Mouse (Mus musculus) neural tube, embryonic 14.5 days (tissue): ENCODE results near the gene Mpp3. TPM values are rescaled to one million over a fixed set of nuclear protein-coding genes. Genes with fewer than 3 reads are reported as not detected.
"Not testable (repeated sequence)": the region's sequence is repeated elsewhere in the genome, so short reads cannot be mapped to it uniquely, and the experiment has no call there.

Source experiments
- ATAC-seq: fragments of 200-750 bp; cut with Nextera tagmentation; 2 replicates; pipeline ENCODE4 v1.8.0; 2017; ENCODE audit warnings: low read depth, mild to moderate bottlenecking, moderate TSS enrichment, moderate library complexity
- H3K27ac ChIP-seq: fragments of 300-500 bp; sonication (generic); 2 replicates; pipeline ENCODE4 v1.5.1; 2014; ENCODE audit warnings: low read depth, mild to moderate bottlenecking, control low read depth, low read length, moderate library complexity, mixed read lengths
- H3K27me3 ChIP-seq: fragments of 300-500 bp; sonication (generic); 2 replicates; pipeline ENCODE4 v1.6.1; 2014; ENCODE audit warnings: low read length; ENCODE audit not compliant: control insufficient read depth, insufficient read depth
- H3K36me3 ChIP-seq: fragments of 300-500 bp; sonication (generic); 2 replicates; pipeline ENCODE4 v1.6.1; 2014; ENCODE audit warnings: low read length, mixed read lengths; ENCODE audit not compliant: control insufficient read depth, insufficient read depth
- H3K4me1 ChIP-seq: fragments of 300-500 bp; sonication (generic); 2 replicates; pipeline ENCODE4 v1.6.1; 2014; ENCODE audit warnings: low read length; ENCODE audit not compliant: control insufficient read depth, insufficient read depth
- H3K4me2 ChIP-seq: fragments of 300-500 bp; sonication (generic); 2 replicates; pipeline ENCODE4 v1.6.1; 2014; ENCODE audit warnings: mild to moderate bottlenecking, low read depth, low read length, control low read depth
- H3K4me3 ChIP-seq: fragments of 300-500 bp; sonication (generic); 2 replicates; pipeline ENCODE4 v1.5.1; 2014; ENCODE audit warnings: low read depth, low read length, control low read depth, mixed read lengths
- H3K9ac ChIP-seq: fragments of 300-500 bp; sonication (generic); replicated peaks from 2 replicates; pipeline ENCODE4 v1.6.1; 2014; ENCODE audit warnings: low read depth, mild to moderate bottlenecking, control low read depth, low read length, mixed read lengths
- H3K9me3 ChIP-seq: fragments of 300-500 bp; sonication (generic); 2 replicates; pipeline ENCODE4 v1.6.1; 2016; ENCODE audit warnings: low read length; ENCODE audit not compliant: control insufficient read depth
- WGBS: fragments of 180-500 bp; shearing (Covaris S2); extraction: QIAGEN DNeasy Blood & Tissue Kit; methylation state at CpG from one replicate; pipeline ENCODE4 v1.1.7; 2014; 5-methylcytosine and 5-hydroxymethylcytosine counted together
- polyA plus RNA-seq: library from polyadenylated mRNA; unstranded; fragments of >200 nt; fragmentation: Nextera tagmentation; extraction: Ambion mirVana; gene quantifications from 2 replicates; pipeline ENCODE4 v1.2.1, GENCODE M21; 2014

Gene Mpp3
- polyA plus RNA-seq, 1 experiment from 2014 or later = 57.0 TPM

DNA sequence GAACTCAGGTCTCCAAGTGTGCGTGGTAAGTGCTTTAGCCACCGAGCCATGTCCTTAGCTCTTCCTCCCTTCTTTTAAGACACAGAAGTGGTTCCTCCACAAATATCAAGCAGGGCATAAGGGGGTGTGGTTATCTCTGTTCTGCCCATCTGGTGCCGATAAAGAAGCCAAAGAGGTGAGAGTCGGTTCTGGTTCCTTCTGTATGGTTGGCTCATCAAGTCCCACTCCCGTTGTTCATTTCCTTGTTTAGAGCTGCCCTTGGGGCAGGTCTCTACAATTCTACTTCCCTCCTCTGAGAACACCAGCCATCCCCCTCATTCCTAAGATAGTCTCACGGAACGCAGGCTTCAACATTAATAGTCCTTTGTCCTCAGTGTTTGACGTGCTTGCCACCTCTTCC is 34.2 kb downstream of the Mpp3 start:
- Histone ChIP-seq H3K27me3 (no peaks in the 10 kb centered on the region), H3K9me3 (no peaks in the 10 kb centered on the region), H3K36me3 (no peaks in the 10 kb centered on the region), H3K27ac (no peak overlapping the region), H3K4me2 (no peak overlapping the region), H3K4me3 (no peak overlapping the region), H3K9ac (no peak overlapping the region), H3K4me1 (no peaks in the 10 kb centered on the region)
- no peak for ATAC-seq
- WGBS = 83% methylated on average over 8 of the region's 8 CpGs

DNA sequence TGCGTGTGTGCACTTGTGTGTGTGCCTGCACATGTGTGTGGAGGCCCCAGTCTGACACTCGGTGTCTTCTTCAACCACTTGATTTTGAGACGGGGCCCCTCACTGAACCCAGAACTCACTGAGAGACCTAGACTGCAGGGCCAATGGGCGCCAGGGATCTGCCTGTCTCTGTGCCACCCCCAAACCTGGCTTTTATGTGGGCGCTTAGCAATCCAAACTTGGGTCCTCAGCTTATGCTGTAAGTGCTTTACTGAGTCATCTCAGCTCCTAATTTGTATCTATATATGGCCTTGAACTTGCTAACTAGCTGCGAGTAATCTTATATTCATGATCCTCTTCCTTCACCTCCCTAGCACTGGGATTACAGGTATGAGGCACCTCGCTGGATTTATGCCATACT is 35.9 kb downstream of the Mpp3 start:
- 88% methylated on average over 7 of the region's 7 CpGs for WGBS
- no peak overlapping the region for H3K9ac ChIP-seq
- H3K4me1 ChIP-seq = no peaks in the 10 kb centered on the region
- ATAC-seq = no peak
- no peaks in the 10 kb centered on the region for H3K9me3 ChIP-seq
- H3K27ac ChIP-seq = no peak overlapping the region
- no peak overlapping the region for H3K4me2 ChIP-seq
- no peaks in the 10 kb centered on the region for H3K36me3 ChIP-seq
- no peak overlapping the region for H3K4me3 ChIP-seq
- H3K27me3 ChIP-seq = no peaks in the 10 kb centered on the region

DNA sequence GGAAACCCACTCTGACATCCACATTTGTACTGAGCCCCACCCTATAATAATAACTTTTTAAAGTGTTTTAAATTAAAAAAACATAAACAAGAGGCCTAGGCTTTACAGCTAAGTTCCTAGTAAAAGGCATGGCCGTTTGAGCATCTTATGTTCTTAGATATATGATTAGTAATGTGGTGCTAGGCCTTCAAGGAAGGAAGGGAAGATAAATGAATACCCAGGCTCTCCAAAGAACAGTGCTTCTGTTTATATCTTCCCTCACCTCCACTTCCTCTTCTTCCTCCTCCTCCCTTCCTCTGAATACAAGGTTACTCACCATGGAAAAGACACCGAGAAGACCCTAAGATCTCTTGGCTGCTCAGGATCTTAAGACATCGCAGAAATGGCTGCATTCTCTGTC is 36.4 kb downstream of the Mpp3 start:
- Histone ChIP-seq H3K4me1 (no peaks in the 10 kb centered on the region), H3K27ac (no peak overlapping the region), H3K4me2 (no peak overlapping the region), H3K4me3 (no peak overlapping the region), H3K27me3 (no peaks in the 10 kb centered on the region), H3K36me3 (no peaks in the 10 kb centered on the region), H3K9ac (no peak overlapping the region), H3K9me3 (no peaks in the 10 kb centered on the region)
- WGBS = 89% methylated on average over 3 of the region's 3 CpGs
- ATAC-seq = no peak

DNA sequence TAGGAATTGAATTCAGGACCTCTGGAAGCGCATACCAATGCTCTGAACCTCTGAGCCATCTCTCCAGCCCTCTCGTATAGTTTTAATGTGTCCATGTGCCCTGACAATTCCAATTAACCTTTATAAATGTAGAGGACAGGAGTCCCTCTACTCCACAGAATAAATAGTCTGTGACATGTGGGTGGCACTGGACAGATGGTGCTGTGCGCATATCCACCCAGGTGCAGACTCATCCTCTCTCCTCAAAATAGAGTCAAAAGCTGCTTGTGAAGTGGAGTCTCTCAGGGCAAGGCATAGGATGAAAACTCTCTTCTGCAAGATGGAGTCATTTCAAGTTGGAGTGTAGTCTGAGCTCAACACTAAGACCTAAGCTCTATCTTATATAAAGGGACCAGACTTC is 38.0 kb downstream of the Mpp3 start:
- ATAC-seq = no peak
- Histone ChIP-seq H3K27me3 (no peaks in the 10 kb centered on the region), H3K4me1 (no peaks in the 10 kb centered on the region), H3K4me3 (no peak overlapping the region), H3K36me3 (no peaks in the 10 kb centered on the region), H3K4me2 (no peak overlapping the region), H3K9ac (no peak overlapping the region), H3K9me3 (no peaks in the 10 kb centered on the region), H3K27ac (no peak overlapping the region)
- 87% methylated on average over 3 of the region's 3 CpGs for WGBS

DNA sequence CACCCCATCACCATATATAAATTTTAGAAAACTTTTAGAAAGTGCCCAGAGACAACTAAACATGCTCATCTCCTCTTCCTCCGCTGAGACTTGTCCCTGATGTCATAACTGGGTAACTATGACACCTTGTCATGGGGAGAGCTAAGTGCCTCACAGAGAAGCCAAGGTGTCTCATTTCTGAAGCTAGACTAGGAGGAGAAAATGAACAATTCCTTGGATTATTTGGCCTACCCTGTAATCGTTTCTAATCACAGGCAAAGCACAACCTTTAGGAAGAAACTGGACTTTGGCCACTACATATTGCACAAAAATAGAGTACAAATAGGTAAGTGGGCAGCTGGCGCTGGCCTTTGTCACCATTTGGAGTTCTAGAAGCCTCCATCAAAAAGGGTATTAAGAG is 41.3 kb downstream of the Mpp3 start, which contains the start of gene Dusp3:
Gene Dusp3 (minus strand): TSS at position 101 of the 400 bp plus-strand sequence.
- no peak within 1 kb of the TSS for H3K27ac ChIP-seq

DNA sequence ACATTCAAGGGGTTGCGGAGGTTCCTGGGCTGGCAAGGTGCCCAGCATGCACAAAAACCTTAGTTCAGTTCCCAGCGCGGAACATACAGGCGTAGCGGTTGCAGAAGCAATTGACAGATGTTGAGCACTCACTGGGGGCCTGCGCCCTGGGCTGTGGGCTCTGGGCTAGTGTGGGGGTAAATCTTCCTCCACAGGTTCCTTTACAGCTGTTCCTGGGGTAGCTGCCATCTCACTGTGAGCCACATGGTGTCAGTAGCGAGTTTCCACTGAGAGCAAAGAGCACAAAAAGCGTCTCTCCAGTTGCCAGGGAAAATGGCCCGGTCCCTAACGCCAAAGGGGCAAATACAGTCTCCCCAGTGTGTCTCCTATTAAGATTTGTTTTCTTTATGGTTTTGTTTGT is 42.3 kb downstream of the Mpp3 start:
- no peak overlapping the region for H3K27ac ChIP-seq
- H3K27me3 ChIP-seq = no peaks in the 10 kb centered on the region
- H3K36me3 ChIP-seq = no peaks in the 10 kb centered on the region
- no peak overlapping the region for H3K4me3 ChIP-seq
- H3K9ac ChIP-seq = no peak overlapping the region
- H3K4me1 ChIP-seq = no peaks in the 10 kb centered on the region
- no peak overlapping the region for H3K4me2 ChIP-seq
- 0 out of 2 replicates have a peak, but pooled peaks have one; percentile 45 for ATAC-seq
- no peaks in the 10 kb centered on the region for H3K9me3 ChIP-seq
- 7% methylated on average over 10 of the region's 10 CpGs for WGBS

More for the DNA sequence above, 41.3 kb downstream of the Mpp3 start, which contains the start of gene Dusp3:
- Histone ChIP-seq H3K4me2 (no peak within 1 kb of the TSS), H3K27me3 (no peaks in the 10 kb centered on the region), H3K4me1 (no peaks in the 10 kb centered on the region), H3K9me3 (no peaks in the 10 kb centered on the region), H3K36me3 (no peaks in the 10 kb centered on the region), H3K9ac (no peak within 1 kb of the TSS), H3K4me3 (no peak within 1 kb of the TSS)
- WGBS = 94% methylated on average over 3 of the region's 3 CpGs
- no peak for ATAC-seq

DNA sequence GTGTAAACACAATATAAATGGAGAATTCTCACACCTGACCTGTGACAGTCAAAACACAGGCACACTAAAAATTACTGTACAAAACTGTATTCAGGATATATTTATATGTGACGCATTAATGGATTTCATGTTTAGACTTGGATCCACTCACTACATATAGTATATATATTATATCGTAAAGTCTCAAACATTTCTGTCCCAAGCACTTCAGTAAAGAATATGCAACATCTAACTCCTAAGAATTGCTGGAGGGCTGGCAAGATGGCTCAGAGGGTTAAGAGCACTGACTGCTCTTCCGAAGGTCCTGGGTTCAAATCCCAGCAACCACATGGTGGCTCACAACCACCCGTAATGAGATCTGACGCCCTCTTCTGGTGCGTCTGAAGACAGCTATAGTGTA is 42.8 kb downstream of the Mpp3 start:
- H3K9me3 ChIP-seq, H3K36me3 ChIP-seq, ATAC-seq, H3K27ac ChIP-seq, H3K4me1 ChIP-seq, H3K4me3 ChIP-seq, H3K9ac ChIP-seq, H3K27me3 ChIP-seq, H3K4me2 ChIP-seq: not testable (repeated sequence)
- 60% methylated on average over 6 of the region's 6 CpGs for WGBS

DNA sequence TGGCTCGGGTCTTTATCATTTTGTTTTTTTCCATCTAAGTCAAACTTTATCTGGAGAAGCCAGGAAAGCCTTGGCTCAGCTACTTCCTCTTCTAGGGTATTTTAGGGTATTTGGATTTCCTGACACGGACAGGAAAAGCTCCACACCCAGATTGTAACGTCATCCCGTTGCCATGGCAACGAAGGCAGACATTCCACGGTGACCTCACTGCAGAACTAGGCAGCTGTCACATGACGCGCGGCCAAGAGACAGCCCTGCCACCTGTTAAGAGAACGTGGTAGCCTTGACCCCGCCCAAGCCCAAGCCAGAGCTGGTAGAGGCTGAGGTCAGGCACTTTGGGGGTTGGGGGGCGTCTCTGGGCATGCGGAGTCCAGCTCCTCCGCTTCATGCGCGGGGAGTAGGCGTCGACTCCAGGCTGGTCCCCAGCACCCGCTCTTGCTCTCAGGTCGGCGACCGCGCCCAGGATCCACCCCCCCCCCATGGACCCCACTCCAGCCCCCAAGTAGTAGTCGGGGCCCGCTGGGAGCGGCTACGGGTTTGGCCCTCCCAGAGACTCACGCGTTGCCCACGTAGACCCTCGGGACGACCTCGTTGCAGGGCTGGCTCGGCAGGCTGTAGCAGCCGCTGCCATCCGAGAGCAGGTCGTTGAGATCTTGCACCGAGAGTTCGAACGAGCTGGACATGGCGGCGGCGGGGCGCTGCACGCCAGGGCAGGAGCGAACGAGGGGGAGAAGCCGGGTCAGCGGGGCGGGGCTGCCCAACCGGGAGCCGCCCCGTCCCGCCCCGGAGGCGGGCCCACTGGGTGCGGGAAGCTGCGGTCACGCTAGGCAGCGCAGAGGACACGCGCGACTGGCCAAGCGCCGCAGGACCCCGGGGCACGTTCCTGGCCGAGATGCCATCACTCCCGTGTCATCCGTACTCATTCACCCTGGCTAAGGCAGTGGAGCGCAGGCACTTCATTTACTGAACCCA is 43.9 kb downstream of the Mpp3 start, which contains the start of gene Cfap97d1:
Gene Cfap97d1 (plus strand): TSS at position 226 of the 972 bp plus-strand sequence.
- Histone ChIP-seq H3K4me3 (peak within 1 kb of the TSS; percentile 51), H3K9me3 (no peaks in the 10 kb centered on the region), H3K9ac (peak within 1 kb of the TSS; percentile 74), H3K4me2 (peak within 1 kb of the TSS; percentile 96), H3K27ac (peak within 1 kb of the TSS; percentile 70), H3K4me1 (no peaks in the 10 kb centered on the region), H3K27me3 (no peaks in the 10 kb centered on the region), H3K36me3 (no peaks in the 10 kb centered on the region)
- 1% methylated on average over 68 of the region's 71 CpGs for WGBS
- ATAC-seq = peak; percentile 73

DNA sequence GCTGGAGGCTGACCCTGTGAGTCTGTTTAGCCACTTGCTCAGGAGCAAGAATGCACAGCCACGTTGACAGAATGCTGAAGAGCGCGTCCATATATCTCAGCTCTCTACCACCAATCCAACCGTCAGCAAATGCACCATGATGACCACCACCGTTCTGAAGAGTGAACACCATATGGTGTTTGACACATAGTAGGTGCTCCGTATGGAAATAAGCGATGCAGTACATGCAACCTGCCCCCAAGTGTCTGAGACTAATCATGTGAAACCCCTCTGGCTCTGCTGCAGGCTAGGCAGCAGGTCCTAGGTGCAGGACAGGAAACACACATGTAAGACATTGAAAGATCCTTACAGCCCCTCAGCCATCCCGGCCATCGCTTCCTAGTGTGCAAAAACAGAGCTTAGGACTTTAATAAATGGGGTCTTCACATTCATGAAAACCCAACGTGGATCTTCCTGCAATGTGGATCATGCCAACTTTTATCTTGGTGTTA is 44.8 kb downstream of the Mpp3 start:
- no peak for ATAC-seq
- Histone ChIP-seq H3K9ac (no peak overlapping the region), H3K27me3 (no peaks in the 10 kb centered on the region), H3K4me3 (peak overlapping the region; percentile 51), H3K4me1 (no peaks in the 10 kb centered on the region), H3K4me2 (peak overlapping the region; percentile 96), H3K9me3 (no peaks in the 10 kb centered on the region), H3K27ac (no peak overlapping the region), H3K36me3 (no peaks in the 10 kb centered on the region)
- 69% methylated on average over 10 of the region's 10 CpGs for WGBS
